Mouse (Mus musculus) ZHBTc4 (cell line): ENCODE results near the gene Gpt2.

Experiments
- DNase-seq: peaks from one replicate; pipeline ENCODE4 v3.0.0-alpha.2; 2011; ENCODE audit warnings: low read depth, low spot score

Gpt2 gene

DNA sequence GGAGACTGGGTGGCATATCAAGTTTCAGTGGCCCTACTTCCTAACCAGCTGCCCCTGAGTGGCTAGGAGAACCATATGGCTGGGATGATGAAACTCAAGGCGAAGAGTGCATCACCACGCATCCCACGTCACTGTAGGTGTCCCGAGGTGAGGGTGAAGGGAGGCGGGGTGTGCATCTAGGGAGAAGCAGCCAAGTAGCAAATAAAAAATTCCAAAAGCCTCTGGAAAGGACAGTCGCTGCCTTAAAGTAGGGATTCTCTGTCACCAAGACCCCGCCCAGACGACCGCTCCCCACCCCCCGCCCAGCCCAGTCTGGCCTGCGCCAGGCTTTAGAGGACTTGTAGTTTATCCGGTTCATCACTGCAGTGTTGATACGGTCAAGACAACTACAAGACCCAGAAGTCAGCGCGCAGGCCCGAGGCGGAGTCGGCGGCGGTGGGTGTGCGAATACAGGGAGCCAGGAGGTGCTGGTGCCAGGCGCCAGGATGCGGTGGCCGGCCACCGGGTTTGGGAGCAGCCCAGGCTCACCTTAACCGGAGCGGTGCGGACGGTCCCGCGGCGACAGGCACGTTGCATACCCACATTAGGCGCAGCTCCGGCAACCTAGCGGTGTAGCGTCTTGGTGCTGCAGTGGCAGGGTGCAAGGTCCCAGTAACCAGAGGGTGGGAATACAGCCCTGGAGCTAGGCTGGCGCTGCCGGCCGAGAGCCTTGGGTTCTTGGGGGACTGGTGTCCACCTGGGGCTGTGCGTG lies at the start of gene Gpt2:
Gene Gpt2 (plus strand): TSS at position 452 of the 751 bp plus-strand sequence.
- DNase-seq = peak; percentile 97

GRCm38 (mm10) chr8:85444092-85444491 lies 48.3 kb upstream of the Gpt2 start:
- no peak for DNase-seq

DNA sequence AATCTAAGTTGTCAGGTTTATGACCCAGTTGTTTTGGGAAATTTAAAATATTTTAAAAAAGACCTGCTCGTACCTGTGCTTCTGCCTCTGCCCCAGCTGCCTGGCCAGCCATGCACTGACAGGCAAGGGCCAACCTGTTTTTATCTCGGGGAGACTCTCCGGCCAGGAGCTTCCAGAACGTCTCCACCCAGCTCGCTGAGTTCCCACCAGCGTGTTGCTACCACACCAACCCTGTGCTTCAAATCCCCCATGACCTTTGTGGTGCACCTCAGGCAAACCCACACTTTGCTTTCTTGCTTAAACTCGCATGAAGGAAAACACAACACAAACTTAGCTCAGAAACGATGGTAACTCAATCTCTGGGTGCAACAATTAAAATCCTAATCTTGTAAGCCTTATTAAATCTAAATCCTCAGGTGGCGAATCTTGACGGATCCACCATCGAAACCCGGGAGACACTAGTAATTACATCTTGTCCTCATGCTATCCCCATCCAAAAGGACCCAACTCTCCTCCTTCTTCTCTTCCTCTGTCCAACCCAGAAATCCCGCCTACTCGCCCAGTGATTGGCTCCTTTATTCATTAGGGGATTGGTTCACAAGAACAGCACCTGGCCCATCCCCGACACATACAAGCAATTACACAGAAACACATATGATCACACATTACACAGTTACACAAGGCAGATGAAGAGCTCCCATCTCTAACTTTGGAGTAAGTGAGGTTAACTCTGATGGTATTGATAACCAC lies 46.3 kb upstream of the Gpt2 start:
- DNase-seq = peak; percentile 67

DNA sequence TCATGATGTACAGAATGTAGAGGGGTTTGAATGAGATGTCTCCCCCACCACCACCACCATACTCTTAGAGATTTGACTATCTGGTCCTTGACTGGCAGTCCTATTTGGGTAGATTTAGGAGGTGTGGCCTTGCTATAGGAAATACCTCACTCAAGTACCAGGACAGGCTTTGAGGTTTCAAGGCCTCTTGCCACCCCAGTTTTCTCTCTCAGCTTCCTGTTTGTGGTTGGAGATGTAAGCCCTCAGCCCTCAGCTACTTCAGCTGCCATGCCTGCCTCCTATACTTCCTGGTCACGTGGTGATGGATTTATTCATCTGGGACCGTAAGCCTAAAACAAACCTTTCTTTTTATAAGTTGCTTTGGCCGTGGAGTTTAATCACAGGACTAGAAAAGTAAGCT lies 42.0 kb upstream of the Gpt2 start:
- no peak for DNase-seq

- DNase-seq = peak; percentile 35
Measured at GRCm38 (mm10) chr8:85452328-85452727, 40.0 kb upstream of the Gpt2 start.

DNA sequence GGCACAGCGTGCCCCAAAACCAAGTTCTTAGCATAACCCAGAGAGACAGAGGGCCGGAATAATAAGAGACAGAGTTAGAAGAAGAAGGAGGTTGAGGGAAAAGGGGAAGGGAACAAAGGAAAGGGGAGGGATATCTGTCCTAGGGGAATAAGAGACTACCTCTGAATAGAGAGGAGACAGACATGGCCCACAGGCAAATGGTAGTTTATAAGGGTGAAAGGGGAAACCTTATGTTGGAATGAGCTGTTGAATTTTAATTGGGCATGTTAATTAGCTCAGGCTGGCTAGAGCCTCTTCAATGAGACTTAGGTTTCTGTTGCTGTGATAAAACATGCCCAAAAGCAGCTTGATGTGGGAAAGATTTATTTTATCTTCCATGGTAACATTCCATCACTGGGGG lies 39.1 kb upstream of the Gpt2 start:
- no peak for DNase-seq

- DNase-seq = no peak
Measured at GRCm38 (mm10) chr8:85454750-85455149, 37.6 kb upstream of the Gpt2 start.

GRCm38 (mm10) chr8:85456536-85456935 lies 35.8 kb upstream of the Gpt2 start:
- DNase-seq = peak; percentile 92

- no peak for DNase-seq
Measured at GRCm38 (mm10) chr8:85459582-85459981, 32.8 kb upstream of the Gpt2 start.

- DNase-seq = peak; percentile 57
Measured at GRCm38 (mm10) chr8:85460804-85461203, 31.6 kb upstream of the Gpt2 start.

- DNase-seq = peak; percentile 74
Measured at GRCm38 (mm10) chr8:85461377-85461776, 31.0 kb upstream of the Gpt2 start.

- no peak for DNase-seq
Measured at GRCm38 (mm10) chr8:85462441-85462840, 29.9 kb upstream of the Gpt2 start.

DNA sequence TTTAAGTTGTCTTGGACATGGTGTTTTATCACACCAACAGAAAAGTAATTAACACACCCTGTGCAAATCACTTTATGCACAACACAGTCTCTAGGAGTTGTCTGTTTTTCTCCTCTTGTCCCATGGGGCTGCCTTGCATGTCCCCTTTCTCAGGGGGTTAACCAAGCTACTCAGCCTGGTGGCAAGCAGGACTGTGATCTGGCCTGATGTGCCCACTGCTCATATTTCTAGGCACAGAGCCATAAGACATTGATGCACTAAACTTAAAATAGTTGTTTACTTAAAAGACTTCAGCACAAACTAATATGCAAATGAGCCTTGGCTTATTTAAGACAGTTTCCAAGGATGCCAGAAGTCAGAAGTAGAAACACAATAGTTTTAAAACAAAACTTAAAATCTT lies 28.1 kb upstream of the Gpt2 start:
- no peak for DNase-seq

GRCm38 (mm10) chr8:85466056-85466455 lies 26.3 kb upstream of the Gpt2 start:
- DNase-seq = no peak

DNA sequence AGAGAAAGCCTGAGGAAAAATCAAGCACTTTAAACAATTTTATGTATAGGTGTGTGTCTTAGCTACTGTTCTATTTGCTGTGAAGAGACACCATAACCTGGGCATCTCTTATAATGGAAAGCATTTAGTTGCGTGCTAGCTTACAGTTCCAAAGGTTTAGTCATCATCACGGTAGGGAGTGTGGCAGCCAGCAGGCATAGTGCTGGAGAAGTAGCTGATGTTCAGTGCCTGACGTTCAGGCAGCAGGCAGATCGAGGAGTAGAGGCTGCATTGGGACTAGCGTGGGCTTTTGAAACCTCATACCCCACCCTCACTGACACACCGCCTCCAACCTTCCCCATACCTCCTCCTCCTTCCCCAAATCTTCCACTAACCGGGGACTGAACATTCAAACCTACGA lies 21.6 kb upstream of the Gpt2 start:
- no peak for DNase-seq

- peak; percentile 97 for DNase-seq
Measured at GRCm38 (mm10) chr8:85472800-85473199, 19.6 kb upstream of the Gpt2 start.

DNA sequence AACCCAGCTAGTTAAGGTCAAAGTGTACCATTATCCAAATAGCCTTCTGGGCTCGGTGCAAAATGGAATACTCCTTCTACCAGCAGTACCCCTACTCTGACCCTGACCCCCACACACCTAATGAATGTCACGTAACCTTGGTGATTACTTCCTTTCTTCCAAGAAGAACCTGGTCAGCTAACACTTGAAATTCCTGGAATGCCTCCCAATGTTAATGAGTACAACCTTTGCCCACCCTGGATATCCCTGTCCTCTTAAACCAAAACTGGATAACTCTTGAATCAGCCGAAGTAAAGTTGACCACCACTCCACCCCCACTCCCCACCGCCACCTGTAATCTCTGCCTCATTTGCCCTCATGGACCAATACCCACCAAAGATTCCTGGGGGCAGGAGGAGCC lies 19.1 kb upstream of the Gpt2 start:
- peak; percentile 92 for DNase-seq

DNA sequence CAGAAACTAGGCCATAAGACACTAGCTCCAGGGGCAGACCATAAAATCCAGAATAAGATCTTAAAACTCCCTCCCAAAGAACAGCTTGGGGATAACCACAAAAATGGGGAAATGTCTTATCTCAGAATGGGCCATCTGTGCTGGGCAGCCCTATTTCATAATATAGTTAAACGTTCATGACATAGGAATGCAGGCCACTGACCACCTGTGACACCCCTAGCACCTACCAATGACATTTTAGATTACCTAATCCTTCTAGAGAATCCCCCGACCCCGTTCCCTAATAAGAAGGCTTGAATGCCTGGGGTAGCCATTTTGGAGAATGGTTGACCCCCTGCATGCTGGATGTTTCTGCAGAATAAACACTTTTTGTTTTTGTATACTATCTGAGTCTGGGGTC lies 17.5 kb upstream of the Gpt2 start:
- no peak for DNase-seq

DNA sequence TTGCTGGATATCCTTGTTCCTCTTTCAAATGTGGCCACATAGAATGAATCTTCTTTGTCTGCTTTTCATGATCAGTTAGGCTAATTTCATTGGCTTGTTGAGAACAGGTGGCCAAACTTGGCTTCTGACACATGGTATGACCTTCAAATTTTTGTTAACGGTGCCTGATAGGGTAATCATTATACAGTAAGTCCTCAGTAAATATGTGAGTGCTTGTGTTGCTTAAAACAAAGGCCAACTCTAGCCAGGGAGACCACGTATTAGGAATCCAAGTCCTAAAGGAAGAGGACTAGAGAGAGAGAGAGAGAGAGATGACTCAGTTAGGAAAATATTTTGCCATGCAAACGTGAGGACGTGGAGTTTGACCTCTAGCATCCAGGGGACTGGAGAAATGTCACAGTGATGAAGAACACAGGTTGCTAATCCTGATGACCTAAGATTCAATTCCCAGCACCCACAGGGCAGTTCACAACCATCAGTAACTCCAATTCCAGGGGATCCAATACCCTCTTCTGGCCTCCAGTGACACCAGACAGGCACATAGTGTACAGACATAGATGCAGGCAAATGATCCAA lies 15.3 kb upstream of the Gpt2 start:
- DNase-seq = no peak

DNA sequence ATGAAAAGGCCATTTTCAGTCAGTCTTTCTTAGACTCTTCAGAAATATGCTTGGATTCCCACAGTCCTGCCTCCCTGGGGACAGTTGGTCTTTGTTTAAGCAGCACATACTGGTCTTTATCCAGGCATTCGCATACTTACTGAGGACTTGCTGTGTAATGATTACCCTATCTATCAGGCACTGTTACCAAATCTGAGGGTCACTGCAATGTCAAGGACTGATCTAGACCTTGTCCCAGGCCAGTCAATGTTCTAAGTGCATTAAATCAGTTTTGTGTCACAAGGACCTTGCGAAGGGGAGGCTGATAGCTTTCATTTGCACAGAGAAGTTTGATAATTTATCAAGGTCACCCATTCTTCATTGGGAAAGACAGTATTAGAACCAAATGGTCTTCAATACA lies 14.0 kb upstream of the Gpt2 start:
- peak; percentile 29 for DNase-seq

- no peak for DNase-seq
Measured at GRCm38 (mm10) chr8:85479710-85480109, 12.7 kb upstream of the Gpt2 start.

GRCm38 (mm10) chr8:85481900-85482299 lies 10.5 kb upstream of the Gpt2 start:
- DNase-seq = peak; percentile 68

- peak; percentile 30 for DNase-seq
Measured at GRCm38 (mm10) chr8:85482427-85482826, 9.9 kb upstream of the Gpt2 start.
